Mouse (Mus musculus) Patski (cell line): ENCODE results near the gene Osbpl8. TPM values are rescaled to one million over a fixed set of nuclear protein-coding genes. Genes with fewer than 3 reads are reported as not detected.
A peak's percentile ranks its signal among the peaks of the same experiment; 100 is the strongest.

Experiments used
- ATAC-seq: fragments of 100-300 bp; one replicate; pipeline ENCODE4 v1.8.0; 2021
- CTCF ChIA-PET: fragments of 350-600 bp; sonication (Branson Sonifier 250); formaldehyde crosslinking; loops from one replicate; lab custom pipeline; 2022; ENCODE audit warnings: inconsistent platforms; lab: Charles Lee
- POLR2A ChIA-PET: fragments of 350-600 bp; sonication (Branson Sonifier 250); formaldehyde crosslinking; loops from one replicate; lab custom pipeline; 2022; ENCODE audit warnings: antibody characterized with exemption, inconsistent platforms; lab: Charles Lee
- DNase-seq: peaks from one replicate; pipeline ENCODE4 v3.0.0-alpha.2; 2011; ENCODE audit warnings: low read depth, low spot score
- H3K27me3 ChIP-seq: fragments of 371-371 bp; one replicate; pipeline ENCODE4 v1.5.1; 2021
- CTCF ChIP-seq: fragments of 100-300 bp; IDR thresholded peaks from one replicate; pipeline ENCODE4 v1.5.1; 2021
- in situ Hi-C: fragments of 300-500 bp; cut with MboI; formaldehyde crosslinking; loops from 3 replicates; pipeline ENCODE4 v1.11.1; 2018; ENCODE audit warnings: low pct_unique_long_range_greater_than_20kb, mixed read lengths
- polyA plus RNA-seq: library from polyadenylated mRNA; unstranded; gene quantifications from one replicate; pipeline ENCODE4 v1.2.3, GENCODE M21; 2021

Gene Osbpl8
- polyA plus RNA-seq, result 13.1 TPM

DNA sequence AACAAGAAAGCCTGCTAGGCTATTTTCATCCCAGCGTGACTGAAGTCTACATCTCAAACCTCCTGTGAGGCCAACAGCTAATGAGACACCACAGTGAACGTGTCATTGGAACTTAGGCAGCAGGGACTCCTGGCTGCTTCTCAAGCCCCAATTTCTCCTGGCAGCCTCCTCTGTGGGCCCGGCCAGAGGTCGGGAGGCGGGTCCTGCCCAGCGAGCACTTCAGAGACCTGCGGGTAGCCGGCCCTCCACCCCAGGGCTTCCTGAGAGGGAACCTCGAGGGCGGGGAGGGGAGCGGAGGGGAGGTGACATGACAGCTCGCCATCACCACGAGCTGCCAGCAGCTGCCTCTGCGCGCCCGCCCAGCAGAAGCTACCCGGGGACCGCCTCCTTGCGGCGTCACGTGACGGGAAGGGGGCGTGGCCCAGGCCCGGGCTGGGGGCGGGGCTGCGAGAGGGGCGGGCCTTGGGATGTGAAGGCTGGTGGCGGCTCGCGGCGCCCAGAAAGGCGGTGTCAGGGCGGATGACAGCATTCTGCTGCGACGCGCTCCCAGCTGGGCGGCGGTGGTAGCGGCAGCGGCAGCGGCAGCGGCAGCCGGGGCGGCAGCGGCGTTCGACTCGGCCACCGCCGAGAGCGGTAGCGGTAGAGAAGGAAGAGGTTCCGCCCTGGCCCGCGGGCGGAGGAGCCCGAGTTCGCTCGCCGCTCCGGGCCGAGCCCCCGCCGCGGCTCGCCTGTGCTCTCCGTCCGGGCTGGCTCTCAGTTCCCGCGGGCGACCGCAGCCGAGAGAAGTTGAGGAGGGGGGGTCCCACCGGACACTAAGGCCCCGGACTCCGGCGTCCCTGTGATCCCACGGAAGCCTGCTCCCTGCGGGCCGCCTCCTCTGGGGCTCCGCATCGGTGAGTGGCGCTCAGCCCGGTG is at the start of gene Osbpl8:
Osbpl8 (plus strand) TSS at position 449 of the 915 bp plus-strand sequence.
- in situ Hi-C loops, result no loop called here
- ATAC-seq (peak; percentile 91), DNase-seq (peak; percentile 39)
- TF ChIP-seq CTCF, result no peak
- CTCF ChIA-PET, result interaction anchor here (0.7 to 1.4 kb wide), 4 partner anchors 11 to 56 kb away, joined by 3 to 4 read pairs (median 3); no protein-coding TSS in a partner anchor
- POLR2A ChIA-PET, result interaction anchor here (0.6 to 0.7 kb wide), 2 partner anchors 32 to 154 kb away, joined by 3 to 7 read pairs; no protein-coding TSS in a partner anchor
- no peaks in the 10 kb centered on the region for H3K27me3 ChIP-seq

DNA sequence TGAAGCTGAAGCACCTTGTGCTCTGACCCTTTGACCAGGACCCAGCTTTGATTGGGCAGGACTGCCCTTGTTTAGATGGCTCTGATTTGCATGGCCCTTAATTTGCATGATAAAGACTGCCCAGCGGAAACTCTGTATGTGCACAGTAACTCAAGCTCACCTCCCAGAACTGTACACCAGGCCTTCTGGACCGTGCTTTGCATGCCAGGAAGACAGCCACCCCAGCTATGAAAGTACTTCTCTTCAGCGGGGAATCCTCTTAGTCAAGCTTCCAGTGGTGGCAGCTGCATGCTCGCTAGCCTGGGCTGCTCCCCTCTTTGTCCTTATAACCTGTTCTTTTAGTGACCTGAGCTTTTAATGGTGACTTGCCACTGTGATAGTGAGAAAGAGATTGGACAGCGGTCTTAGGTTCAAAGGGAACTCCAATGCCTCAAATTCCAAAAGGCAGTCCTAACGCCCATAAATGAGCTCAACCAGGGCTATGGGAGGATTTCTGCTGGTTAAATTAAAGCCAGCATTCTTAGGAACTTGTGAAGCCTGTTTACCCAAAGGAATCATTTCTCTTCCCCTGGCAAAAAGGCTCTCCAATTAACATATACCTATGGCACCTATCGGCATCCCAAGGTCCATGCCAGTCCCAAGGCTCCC is 47.2 kb upstream of the Osbpl8 start:
- in situ Hi-C loops, result no loop called here
- POLR2A ChIA-PET, result no interaction called here
- no peak for TF ChIP-seq CTCF
- DNase-seq, result no peak
- no peaks in the 10 kb centered on the region for H3K27me3 ChIP-seq
- CTCF ChIA-PET, result interaction anchor here (3.0 kb wide), 1 partner anchor 9 kb away, joined by 14 read pairs; no protein-coding TSS in a partner anchor
- no peak for ATAC-seq

DNA sequence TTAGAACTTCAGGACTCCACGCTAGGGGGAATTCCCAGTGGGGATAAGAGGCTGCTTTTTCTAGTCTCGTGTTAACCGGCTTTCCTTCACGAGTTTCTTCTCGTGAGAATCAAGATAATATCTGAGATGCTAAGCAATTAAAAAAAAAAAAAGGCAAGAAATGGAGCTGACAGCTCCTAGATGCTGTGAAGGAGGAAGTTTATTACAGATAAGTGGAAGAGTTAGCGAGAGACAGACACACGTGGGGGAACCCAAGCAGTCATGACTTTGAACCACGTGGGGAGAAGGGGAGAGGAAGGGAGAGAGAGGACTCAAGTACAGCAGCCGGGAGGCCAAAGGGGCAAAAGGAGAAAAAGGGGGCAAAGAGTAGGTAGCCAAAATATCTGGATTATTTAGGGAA is 46.3 kb upstream of the Osbpl8 start:
- in situ Hi-C loops, result no loop called here
- ChIA-PET CTCF (interaction anchor here (3.0 kb wide), 1 partner anchor 10 kb away, joined by 14 read pairs; no protein-coding TSS in a partner anchor), POLR2A (no interaction called here)
- no peak for TF ChIP-seq CTCF
- no peak for DNase-seq
- no peaks in the 10 kb centered on the region for H3K27me3 ChIP-seq
- ATAC-seq, result no peak

DNA sequence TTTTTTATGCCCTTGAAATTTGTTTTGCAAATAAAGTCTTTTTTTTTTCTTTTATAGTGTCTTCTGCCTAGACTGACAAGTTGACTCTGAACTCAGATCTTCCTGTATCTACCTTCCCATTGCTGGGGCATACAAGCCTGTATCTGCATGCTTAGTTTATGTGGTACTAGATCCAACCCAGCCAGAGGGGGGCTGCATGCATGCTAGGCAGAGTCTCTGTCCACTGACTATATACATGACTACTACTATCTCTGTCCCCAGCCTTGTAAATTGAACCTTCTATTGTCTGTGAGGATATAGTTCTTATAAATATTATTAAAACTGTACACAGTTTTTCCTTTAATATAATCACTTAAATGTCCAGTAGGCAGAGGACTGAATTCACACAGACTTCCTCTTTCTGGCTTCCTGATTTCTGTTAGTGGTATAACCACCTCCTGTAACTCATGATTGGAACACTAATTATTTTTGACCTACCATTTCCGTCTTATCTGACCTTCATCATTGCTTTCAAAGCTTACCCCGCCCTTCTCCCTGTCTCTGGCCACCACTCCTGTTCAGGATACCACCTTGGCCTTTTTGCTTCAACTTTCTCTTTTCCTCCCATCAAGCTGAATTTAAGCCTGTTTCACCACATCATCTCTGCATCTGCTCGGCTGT is 45.4 kb upstream of the Osbpl8 start:
- ATAC-seq, result no peak
- no peaks in the 10 kb centered on the region for H3K27me3 ChIP-seq
- in situ Hi-C loops, result no loop called here
- DNase-seq, result no peak
- CTCF ChIA-PET, result interaction anchor here (1.0 to 1.4 kb wide), 2 partner anchors 9 to 12 kb away, joined by 4 read pairs; no protein-coding TSS in a partner anchor
- TF ChIP-seq CTCF, result no peak
- POLR2A ChIA-PET, result no interaction called here

DNA sequence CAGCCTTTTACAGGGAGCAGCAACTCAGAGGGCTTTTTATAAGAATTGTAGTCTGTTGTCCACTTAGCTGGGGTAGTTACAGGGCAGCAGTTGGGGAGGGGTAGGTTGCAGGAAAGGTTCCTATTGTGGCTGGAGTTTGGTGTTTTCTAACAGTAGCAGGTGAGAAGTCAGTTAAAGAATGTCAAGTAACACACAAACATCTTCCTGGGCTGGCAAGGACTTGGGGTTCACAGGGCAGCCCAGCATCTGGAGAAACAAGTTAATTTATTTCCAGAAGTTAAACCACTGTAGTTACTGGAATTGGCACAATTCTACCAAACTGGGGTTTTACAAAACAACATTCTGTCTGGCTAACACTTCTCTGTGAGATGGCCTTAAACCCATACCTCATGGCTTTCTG is 44.8 kb upstream of the Osbpl8 start:
- DNase-seq (no peak), ATAC-seq (no peak)
- ChIA-PET POLR2A (no interaction called here), CTCF (interaction anchor here (1.0 to 1.4 kb wide), 2 partner anchors 10 to 12 kb away, joined by 4 read pairs; no protein-coding TSS in a partner anchor)
- TF ChIP-seq CTCF, result no peak
- no peaks in the 10 kb centered on the region for H3K27me3 ChIP-seq
- in situ Hi-C loops, result no loop called here

DNA sequence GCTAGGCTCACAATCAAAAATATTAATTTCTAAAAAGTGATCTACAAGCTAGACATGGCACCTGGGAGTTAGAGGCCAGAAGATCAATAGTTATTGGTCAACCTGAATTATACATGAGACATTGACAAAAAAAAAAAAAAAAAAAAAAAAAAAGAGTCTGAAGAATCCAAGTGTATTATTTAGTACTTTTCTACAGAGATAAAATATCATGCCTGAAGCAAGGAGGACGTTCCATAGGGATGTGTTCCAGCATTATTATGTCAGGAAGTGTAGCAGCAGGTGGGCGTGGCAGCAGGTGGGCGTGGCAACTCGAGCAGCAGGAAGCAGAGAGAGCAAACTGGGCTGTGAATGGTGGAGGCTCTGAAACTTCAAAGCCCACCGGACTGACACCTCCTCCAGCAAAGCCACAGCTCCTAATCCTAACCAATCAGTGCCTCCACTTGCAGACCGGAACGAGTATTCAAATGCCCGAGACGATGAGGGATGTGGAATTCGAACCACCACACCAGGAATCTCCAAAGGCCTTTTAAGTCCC is 41.6 kb upstream of the Osbpl8 start:
- ATAC-seq, result no peak
- no peaks in the 10 kb centered on the region for H3K27me3 ChIP-seq
- ChIA-PET POLR2A (no interaction called here), CTCF (no interaction called here)
- no peak for DNase-seq
- in situ Hi-C loops, result no loop called here
- no peak for TF ChIP-seq CTCF

DNA sequence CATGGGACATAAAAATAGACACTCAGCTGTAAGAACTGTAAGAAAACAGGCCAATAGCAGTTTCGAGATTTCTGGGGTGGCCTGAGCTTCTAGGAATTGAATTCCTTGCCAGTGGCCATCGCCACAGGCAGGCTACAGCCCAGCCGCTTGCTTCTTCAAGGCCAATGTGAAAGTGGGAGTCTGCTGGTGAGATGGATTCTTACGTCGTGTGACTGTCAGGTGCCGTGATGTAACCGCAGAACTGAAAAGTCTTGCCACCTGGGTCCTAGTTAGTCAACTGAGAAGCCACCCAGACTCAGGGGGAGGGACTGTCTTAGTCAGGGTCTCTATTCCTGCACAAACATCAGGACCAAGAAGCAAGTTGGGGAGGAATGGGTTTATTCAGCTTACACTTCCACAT is 40.4 kb upstream of the Osbpl8 start:
- in situ Hi-C loops, result no loop called here

DNA sequence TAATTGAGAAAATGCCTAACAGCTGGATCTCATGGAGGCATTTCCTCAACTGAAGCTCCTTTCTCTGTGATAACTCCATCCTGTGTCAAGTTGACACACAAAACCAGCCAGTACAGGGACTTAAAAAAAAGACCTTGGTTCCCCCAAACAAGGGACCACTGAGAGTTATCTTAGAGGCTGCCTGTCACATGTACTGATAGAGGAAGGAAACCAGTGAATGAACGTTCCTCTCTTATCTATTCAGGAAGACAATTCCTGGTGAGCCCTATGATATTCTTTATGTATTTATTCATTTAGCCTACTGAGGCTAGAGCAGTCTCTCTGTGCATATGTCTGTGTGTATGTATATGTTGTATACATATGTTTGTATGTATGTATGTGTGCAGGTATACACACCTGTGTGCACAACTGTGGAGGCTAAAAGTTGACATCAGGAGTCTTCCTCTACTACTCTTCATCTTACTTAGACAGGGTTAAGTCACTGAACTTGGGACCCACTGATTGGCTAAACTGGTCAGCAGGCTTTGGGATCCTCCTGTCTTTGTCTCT is 39.7 kb upstream of the Osbpl8 start:
- DNase-seq, result no peak
- ChIA-PET POLR2A (no interaction called here), CTCF (interaction anchor here (1.3 kb wide), 1 partner anchor 15 kb away, joined by 3 read pairs; no protein-coding TSS in a partner anchor)
- in situ Hi-C loops, result no loop called here
- no peaks in the 10 kb centered on the region for H3K27me3 ChIP-seq
- TF ChIP-seq CTCF, result no peak
- ATAC-seq, result no peak

More for the DNA sequence above, 40.4 kb upstream of the Osbpl8 start:
- H3K27me3 ChIP-seq, result no peaks in the 10 kb centered on the region
- DNase-seq (no peak), ATAC-seq (no peak)
- no peak for TF ChIP-seq CTCF
- ChIA-PET CTCF (no interaction called here), POLR2A (no interaction called here)

DNA sequence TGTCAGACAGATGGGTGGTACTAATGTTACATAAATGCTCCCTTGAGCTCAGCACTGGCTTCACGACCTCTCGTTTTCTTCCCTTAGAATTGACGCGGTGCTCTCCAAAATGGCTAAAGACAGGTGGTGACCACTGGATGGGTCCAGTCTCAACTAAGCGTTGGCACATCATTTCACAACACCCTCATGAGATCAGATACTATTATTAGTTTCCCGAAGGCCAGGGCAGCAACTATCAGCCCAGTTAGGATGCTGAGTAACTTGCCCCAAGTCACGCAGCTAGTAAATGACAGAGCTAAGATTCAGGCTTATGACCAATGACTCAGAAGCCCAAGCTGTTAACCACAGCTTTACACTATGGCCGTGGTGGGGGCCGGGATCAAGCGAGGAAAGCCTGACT is 37.2 kb upstream of the Osbpl8 start:
- DNase-seq (no peak), ATAC-seq (peak; percentile 90)
- in situ Hi-C loops, result no loop called here
- no peaks in the 10 kb centered on the region for H3K27me3 ChIP-seq
- CTCF ChIA-PET, result interaction anchor here (1.6 kb wide), 1 partner anchor 17 kb away, joined by 5 read pairs; no protein-coding TSS in a partner anchor
- POLR2A ChIA-PET, result no interaction called here
- TF ChIP-seq CTCF, result no peak
